Mouse (Mus musculus) embryo, embryonic 10.5 days (tissue): ENCODE measurements at regions not wholly inside any gene's neighbourhood (a gene's known extent, or its start where the extent isn't known, plus 50 kb on each side); places are given as distances from the start of the nearest gene placed in this dataset.
"Not testable (repeated sequence)": the region's sequence is repeated elsewhere in the genome, so short reads cannot be mapped to it uniquely, and the experiment has no call there.

Experiments used
- DNase-seq: peaks from one replicate; pipeline ENCODE4 v3.0.0-alpha.2; 2015; ENCODE audit warnings: low spot score

DNA sequence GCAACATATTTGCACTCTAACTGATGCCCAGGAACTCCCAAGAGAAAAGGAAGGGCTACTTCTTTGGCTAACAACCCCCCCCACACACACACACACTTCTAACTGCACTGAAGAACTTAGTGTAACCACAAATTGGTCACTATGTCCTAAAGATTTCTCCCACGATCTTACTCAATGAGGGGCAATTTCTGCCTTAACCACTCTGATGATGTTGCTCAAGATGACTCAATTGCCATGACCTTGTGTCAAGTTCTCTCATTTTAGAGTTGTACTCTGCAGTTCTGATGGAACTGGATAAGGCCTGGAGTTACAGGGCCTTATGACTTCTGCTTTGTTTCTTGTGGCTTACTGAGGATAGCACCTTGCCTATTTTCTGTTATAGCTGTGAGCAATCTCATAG, 81.7 kb downstream of the Sem1 start:
- DNase-seq, result no peak

DNA sequence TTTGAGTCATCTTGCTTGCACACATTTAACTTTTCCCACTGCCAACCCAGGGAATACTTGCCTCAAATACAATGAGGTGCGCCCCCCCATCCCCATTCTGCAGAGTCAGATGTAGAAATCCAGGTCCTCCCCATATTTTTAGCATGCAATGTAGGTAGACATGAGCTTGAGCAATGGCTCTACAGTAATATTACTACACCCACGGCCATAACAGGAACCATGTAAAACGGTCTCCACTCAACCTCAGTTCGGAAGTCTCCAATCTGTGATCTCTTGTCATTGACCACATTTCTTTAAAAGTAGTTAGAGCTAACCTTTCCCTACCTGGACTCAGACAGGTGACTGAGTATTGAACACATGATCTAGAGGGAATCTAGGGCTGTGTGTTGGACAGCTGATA, 82.1 kb downstream of the Sem1 start:
- DNase-seq, result no peak

DNA sequence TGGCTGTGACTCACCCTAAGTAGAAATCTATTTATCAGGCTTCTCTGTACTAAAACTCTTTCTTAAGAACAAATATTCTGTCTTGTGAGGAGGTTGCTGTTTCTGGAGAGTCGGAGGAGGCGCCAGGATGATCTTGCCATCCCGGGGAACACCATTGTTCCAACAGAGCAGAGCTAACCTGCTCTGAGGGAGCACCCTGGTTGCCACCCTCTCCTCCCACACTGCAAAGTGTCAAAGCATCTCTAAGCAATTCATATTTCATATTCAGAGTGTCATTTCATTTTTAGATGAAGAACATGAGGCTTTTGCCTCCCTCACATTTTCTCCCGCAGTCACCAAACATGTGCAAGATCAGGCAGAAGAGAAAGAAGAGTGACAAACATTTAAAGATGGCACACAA, 90.3 kb downstream of the Sem1 start:
- no peak for DNase-seq

DNA sequence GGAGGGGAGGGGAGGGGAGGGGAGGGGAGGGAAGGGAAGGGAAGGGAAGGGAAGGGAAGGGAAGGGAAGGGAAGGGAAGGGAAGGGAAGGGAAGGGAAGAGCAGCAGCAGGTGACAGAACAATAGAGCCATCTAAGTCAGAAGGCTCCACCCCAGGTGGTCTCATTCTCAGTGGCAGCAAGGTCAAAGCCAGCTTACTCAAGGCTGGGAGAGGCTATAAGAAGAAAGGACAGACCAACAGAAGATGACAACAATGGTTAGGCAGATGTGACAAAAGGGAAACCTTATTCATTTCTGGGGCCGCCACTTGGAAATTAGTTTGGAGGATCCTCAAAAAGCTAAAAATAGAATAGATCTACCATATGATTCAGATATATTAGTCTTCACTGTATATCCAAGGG, 96.9 kb downstream of the Sem1 start:
- DNase-seq, result not testable (repeated sequence)

DNA sequence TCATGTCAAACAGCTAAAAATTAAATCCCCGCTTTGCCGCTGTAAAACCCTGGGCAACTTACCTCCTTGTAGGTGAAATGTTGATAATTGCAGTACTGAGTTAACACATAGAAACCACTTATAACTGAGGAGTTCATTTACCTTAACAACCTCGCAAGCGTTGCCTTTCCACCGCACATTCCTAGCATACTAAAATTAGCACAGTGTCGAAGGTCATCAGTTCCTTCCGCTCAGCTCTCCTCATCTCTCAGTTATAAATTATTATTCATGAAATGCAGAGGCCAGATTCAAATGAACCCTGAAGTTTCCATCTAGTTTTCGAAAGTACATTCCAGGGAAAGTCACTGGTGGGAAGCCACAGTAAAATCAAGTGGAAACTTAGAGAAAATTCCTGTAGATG, 108.1 kb downstream of the Sem1 start:
- peak; percentile 40 for DNase-seq

DNA sequence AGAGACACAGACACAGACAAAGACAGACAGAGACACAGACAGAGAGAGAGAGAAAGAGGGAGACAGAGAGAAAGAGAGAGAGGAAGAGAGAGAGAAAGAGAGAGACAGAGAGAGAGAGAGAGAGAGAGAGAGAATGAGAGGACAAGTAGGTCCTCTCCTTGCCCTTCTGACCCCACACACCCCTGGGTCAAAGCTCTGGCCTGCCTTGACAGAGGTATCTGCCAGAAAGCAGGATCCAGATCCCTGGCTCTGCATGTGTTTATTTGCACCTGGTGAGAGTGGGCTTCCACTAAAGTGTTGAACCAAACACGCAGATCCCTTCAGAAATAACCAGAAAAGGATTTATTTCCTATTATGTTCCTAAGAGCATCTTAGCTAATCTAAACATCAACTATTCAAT, 110.9 kb downstream of the Sem1 start:
- peak; percentile 34 for DNase-seq

DNA sequence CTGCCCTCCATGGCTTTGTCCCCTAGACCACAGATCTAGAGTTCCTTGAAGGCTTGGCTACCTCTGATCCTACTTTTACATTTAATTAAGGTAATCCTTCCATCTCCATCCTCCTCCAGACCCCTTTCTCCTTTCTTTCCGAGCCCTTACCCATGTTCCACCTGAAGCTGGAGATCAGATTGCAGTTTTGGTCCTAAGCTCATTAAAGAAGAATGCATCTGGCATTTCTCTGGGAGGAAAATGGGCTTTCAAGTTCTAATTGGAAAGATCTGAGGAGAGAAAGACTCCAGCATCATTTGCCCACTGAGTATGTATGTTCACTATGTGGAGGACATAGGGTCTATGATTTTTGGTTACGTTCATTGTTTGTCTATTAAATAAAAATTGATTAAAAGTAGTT, 112.2 kb downstream of the Sem1 start:
- peak; percentile 38 for DNase-seq

DNA sequence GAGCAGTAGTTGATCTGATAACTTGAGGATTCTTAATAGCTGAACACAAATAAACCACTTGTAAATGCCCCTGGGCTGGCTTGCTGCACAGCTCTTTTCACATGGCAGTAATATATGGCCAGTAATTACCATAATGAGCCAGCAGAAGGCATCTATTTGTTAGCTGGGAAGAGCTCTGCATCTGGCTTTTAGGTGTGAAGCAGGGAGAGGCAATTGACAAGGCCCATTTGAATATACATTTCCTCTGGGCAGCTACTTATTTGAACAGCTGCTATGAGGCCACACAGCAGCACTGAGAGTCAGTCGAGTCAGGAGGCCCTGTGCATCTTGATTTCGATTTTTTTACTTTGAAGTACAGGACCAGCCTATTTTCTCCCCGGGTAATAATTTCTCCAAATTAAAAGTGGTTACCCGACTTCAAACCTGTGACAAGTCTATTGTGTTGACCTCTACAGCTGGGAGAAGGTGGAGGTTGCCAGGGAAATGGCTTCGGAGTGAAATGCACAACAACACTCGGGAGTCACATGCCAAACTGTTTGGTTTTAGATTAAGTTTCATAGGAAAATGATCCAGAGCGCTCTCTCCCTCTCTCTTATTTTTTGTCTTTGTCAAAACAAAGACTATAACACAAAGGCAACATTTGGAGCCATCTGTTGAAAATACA, 114.5 kb downstream of the Sem1 start:
- DNase-seq, result peak; percentile 72

DNA sequence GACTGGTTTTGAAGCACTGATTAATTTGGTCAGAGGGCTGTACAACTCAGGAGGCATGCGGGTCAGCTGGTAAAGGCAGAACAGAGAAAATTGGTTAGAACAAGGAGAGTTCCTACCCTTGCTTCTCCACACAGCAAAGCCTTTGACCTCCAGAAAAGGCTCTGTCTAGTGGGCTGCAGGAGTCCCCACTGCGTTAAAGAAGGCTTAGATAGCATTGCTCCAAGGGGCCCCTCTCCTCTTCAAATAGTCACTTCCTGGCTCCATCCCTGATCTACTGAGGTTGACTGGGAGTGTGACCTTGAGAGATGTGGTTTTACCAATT, 118.6 kb downstream of the Sem1 start:
- no peak for DNase-seq

DNA sequence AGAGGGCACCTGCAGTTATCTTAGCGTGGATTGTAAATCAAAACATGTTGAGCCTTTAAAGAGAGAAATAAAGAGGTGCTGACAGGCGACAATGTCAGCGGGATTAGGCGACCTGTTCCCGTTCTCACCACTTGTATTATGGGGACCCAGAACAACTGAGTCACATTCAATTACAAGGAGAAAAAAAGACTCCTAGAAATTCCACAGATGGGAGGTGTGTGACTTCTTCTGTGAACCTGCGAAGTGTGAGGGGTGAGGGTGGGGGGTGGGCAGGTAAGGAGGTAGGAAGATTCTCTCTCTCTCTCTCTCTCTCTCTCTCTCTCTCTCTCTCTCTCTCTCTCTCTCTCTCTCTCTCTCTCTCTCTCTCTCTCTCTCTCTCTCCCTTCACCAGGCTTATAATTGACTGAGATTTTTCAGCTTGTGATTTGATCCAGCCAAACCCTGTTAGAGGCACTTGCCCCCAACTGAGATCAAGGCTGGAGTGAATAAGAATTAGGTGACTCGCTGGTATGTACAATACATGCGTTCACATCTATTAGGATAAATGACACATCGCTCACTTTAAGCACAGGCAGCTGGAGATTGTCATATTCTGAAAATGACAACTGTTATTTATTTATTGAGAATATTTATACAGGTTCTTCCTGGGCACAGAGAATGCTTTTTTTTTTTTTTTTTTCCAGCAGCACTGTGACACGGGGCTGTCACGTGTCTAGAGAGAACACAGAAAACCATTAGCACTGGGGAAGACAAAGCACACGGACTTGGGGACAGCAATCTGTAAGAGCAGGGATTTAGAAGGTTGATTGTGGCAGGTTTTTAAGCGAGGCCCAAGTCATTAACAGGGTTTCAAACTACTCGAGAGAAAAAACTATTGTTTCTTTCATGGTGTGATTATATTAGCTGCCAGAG, 119.2 kb downstream of the Sem1 start:
- DNase-seq, result peak; percentile 62

DNA sequence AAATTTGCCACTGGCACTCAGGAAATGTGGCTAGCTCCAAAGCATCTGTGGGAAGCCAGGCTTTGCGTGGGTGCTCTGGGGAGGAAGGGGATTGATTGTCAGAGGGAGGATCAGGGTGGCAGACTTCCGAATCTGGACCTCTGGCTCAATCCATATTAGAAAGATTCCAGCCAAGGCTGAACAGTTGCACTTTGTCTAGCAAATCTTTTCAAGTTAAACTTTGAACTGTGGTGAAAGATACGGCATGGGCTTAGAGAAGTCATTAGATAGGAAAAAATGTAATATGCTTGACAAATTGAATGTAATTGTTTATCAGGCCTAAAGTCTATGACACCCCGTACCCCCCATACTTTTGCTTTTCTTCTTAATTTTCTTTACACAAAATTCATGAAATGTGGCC, 120.7 kb downstream of the Sem1 start:
- DNase-seq, result no peak

DNA sequence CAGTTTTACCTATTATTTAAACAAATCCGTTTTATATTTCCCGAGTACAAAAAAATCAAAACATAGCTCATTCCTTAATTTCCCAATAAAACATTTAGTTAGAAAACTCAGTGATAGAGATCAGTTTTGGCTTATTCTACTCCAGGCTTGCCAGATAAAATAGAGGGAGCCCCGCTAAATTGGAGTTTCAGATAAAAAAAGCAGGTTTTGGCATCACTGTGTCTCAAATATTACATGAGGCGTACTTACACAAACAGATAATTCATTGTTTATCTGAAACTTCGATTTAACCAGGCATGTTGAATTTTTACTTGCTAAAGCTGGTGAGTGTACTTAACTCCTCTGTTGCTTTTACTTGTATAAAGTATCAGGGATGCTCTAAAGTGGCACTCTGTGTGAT, 121.5 kb downstream of the Sem1 start:
- no peak for DNase-seq

DNA sequence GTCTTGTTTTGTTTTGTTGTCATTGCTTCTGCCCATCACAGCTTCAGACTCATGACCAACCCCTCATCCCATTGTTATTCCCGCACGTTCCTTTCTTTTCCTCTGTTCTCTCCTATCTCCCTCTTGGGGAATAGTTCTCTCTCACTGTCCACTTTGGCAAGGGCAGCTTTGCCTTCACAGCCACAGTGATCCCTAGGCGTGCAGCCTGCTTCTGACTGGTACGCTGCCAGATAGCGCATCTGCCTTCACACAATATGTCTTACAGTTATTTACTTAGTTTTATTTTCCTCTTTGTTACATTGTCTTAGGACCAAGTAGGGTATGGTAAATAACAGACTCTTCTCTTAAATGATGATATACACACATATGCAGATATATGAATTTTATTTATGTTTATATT, 122.9 kb downstream of the Sem1 start:
- DNase-seq, result no peak

DNA sequence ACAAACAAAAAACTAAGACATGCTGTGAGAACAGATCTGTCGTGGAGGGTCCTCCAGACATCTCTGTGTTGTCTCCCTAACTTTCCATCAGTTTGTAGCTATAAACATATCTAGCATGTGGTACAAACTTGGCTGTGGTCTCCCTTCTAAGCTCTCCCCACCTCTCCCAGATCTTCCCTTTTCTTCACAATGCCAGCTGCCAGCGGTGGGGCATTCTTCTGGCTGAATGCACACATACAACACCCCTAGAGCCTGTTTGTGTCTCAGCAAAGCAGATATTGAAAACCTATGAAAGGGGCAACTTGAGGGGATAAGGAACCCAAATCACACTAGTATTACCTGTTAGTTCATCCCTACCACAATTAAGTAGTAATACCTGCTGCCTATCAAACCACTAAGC, 124.1 kb downstream of the Sem1 start:
- DNase-seq, result no peak

DNA sequence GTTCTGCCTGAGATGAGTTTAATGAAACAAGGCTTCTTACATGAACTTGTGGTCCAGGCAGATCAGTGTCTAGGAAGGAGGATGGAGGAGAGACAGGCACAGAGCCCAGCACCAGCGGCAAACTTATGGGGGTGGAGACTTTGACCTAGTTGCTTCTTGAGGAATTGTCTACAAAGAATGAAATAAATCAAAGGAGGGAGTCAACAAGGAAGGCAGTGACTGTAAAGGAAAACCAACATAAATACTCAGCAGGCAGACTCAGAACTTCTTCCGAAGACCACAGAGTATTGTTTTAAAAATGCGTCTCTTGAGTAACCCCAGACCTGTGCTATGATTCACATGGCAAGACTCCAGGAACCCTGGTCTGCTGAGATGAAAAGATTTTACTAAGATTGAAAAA, 143.6 kb downstream of the Sem1 start:
- no peak for DNase-seq

DNA sequence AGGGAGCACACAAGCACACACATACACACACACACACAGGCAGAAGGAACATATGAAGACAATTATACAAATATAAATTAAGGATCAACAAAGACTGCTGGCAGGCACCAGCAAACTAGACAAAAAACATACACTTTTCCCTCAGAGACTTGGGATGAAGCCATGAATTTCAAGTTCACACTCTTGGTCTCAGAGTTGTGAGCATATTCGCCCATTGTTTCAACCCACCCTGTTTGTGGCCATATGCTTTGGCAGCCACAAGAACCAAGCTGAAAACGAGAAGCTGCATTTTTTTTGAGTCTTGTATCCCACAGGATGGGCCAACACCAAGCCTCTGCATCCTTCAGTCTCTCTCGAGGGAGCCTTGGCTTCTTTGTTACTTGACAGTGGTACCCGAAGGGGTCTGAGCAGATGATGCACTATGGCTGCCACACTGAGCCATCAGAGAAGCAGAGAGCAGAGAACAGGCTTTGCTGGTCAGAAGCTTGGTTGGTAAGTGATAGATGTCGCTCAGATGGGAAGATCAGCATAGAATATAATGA, 144.1 kb downstream of the Sem1 start:
- DNase-seq, result no peak

DNA sequence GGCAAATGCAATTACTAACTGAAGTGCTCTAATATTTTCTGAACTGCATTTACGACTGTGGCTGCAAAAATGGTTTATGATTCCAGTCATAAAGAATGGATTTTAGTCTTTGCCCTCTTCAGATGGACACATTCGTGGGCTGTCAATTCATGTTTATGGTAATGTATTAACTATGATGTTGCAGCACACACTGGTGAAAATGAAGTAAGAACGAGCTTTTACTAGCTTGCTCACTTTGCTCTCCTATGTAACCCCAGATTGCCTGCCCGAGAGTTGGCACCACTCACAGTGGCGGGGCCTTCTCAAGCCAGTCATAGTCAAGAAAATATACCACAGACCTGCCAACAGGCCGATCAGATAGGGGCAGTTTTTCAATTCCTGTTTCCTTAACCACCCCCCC, 145.3 kb downstream of the Sem1 start:
- DNase-seq, result no peak

DNA sequence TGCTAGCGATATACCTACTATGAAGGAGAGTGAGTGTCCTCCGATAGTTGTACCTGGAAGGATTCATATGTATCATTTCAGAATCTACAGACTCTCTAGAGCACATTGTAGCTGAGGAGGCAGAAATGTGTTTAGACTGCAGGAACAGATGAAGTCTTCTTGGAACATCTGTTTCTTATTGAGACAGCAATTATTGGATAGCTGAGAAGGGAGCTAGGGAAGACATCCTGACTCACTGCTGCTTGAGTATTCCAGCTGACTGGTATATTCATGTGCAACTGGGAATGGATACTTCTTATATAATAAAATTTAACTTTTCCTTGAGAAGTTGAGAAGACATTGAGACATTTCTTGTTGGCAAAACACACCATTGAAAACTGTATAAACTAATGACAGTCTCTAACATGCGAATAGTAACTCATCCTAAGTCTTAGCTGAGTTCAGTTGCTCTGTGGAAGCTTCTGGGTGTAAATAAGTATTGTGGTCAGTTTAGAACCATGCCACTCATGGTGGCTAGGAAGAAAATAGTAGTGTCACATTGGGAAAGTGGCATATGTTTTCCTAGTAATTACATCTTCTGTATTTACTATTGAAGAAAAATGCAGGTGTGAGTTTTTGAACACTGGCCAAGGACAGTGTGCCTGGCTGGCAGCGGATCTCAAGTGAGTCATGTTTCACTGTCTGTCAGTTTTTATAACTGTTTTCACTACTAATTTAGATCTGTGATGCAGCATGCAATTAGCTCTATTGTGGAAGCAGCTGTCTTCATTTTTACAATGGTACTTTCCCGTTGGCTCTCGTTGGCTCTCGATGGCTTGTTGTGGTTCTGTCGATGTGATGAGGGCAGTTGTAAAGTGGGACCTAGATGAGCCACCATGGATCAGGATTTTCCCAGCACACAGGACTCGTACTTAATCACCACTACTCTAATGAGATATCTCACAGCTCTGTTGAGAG, 163.5 kb downstream of the Sem1 start:
- peak; percentile 35 for DNase-seq

DNA sequence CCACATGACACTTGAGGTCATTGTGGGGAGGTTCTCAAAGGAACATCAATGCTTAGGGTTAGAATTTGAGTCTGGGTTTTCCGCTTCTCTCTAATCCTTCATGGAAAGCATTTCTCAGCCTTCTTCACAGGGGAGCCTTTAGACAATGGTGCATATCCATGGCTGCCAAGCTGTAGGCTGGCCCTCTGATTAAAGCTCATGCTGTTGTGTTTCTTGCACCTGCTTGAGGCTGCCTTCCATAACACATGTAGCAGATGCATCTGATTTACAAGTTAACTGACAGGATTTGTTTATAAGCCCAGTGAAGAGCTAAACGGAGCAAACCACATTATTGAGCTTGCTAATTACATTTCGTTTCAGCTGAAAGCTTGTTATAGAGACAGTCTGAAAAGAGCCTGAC, 180.5 kb downstream of the Sem1 start:
- no peak for DNase-seq

DNA sequence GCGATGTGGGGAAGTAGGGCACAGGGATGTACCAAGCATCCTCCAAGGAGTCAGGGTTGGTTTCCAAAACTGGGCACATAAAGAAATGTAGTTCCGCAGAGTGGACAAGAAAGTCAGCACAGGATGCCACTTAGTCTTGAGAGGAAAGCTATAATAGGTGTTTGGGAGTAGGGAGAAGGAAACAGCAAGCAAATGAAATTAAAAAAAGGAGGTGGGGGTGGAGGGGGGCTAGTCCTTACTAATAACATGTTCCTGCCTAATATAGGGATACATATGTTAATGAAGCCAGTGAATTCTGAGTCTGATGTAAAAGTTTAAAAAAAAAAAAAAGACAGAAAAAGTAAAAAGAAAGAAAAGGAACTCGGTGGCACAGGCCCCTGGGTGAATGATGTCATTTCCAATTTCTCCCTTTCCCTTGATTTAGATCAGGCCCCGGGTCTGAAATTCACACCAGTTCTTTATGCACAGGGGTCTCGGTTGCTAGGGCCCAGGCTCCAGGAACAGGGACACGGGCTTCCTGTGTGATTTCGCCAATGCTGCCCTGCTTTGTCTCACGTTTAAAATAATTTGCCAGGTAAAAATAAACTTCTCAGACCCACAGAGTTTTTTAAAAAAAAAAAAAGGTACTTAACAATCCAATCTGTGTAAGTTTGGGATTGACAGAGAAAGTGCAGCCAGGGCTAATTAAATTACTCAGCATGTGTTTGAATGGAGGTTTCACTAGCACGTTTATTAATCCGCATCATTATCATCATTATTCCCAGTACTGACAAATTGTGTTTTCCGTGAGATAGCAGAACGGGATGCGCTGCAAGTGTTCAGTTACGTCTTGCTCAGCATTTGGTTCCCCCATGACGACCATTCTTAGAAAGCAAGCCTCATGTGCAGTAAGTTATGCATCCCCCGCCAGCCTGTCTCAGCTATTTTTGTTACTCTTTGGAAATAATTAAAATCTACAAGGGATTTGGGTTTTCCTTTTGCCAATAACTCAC, 172.8 kb upstream of the Slc25a13 start:
- DNase-seq, result peak; percentile 27

DNA sequence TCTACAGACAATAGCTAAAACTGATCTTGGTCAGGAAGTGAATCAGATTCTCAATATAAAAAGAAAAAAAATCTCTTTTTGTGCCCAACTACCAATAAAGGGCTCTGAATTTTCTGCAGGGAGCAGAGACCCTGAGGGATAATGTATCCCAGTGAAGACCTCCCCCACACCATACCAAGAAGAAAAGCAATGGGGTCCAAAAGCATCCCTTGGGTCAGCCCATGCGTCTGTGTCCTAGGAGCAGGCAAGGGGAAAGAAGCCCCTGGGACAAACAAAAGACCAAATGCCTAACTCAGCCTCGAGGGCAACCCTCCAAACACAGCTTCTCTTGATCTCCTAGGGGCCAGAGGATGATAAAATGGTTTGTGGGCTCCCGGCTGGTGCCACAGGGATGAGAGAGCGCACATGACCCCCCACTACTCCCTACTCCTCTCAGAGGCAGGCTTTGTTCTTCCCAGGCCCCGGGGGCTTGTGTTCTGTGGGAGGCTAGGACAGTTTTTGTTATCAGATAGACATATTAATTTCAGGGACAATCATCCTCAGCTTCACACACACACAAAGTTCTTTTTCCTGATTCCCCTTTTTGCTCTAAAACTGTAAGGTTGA, 172.0 kb upstream of the Slc25a13 start:
- DNase-seq, result peak; percentile 26
